Mouse (Mus musculus) C2C12 (cell line): ENCODE data around the gene Grid2. TPM values are rescaled to one million over a fixed set of nuclear protein-coding genes. Genes with fewer than 3 reads are reported as not detected.

ENCODE experiments used
- H3K27me3 ChIP-seq: one replicate; pipeline ENCODE4 v1.6.1; 2011; ENCODE audit not compliant: control insufficient read depth, insufficient read depth, insufficient read length
- H3K36me3 ChIP-seq: one replicate; pipeline ENCODE4 v1.6.1; 2011; ENCODE audit not compliant: control insufficient read depth, insufficient read depth
- H3K4me3 ChIP-seq: one replicate; pipeline ENCODE4 v1.5.1; 2011; ENCODE audit warnings: mild to moderate bottlenecking, control low read depth; ENCODE audit not compliant: poor library complexity, insufficient read depth, severe bottlenecking
- H3K79me2 ChIP-seq: one replicate; pipeline ENCODE4 v1.6.1; 2011; ENCODE audit not compliant: control insufficient read depth, insufficient read depth
- H3K79me3 ChIP-seq: one replicate; pipeline ENCODE4 v1.6.1; 2011; ENCODE audit warnings: low read depth, control low read depth
- H3ac ChIP-seq: one replicate; pipeline ENCODE3; 2011; ENCODE audit warnings: low read depth; ENCODE audit not compliant: control insufficient read depth, insufficient read length
- CEBPB ChIP-seq: IDR thresholded peaks from one replicate; pipeline ENCODE4 v1.6.1; 2011; ENCODE audit warnings: low read depth, mild to moderate bottlenecking, control low read depth, moderate library complexity
- CTCF ChIP-seq: IDR thresholded peaks from one replicate; pipeline ENCODE4 v1.5.1; 2011; ENCODE audit not compliant: control insufficient read depth, insufficient read depth, insufficient read length
- FOSL1 ChIP-seq: IDR thresholded peaks from one replicate; pipeline ENCODE4 v1.8.0; 2011; ENCODE audit warnings: mild to moderate bottlenecking, low read length; ENCODE audit not compliant: poor library complexity, insufficient read depth, severe bottlenecking
- MAX ChIP-seq: IDR thresholded peaks from one replicate; pipeline ENCODE4 v1.6.1; 2011; ENCODE audit warnings: mild to moderate bottlenecking, control low read depth
- MYOD1 ChIP-seq: IDR thresholded peaks from one replicate; pipeline ENCODE4 v1.6.1; 2011; ENCODE audit warnings: low read depth; ENCODE audit not compliant: control insufficient read depth, insufficient read length
- MYOG ChIP-seq: IDR thresholded peaks from one replicate; pipeline ENCODE4 v1.6.1; 2011; ENCODE audit not compliant: control insufficient read depth, insufficient read length; ENCODE audit errors: extremely low read depth
- USF1 ChIP-seq: IDR thresholded peaks from one replicate; pipeline ENCODE4 v1.6.1; 2011; ENCODE audit warnings: low read depth, mild to moderate bottlenecking, control low read depth, moderate library complexity
- polyA plus RNA-seq: library from polyadenylated mRNA; unstranded; fragments of >200 nt; fragmentation: generic; extraction: Trizol; gene quantifications from one replicate; pipeline ENCODE4 v1.2.1, GENCODE M21; 2012; ENCODE audit warnings: missing spikeins

Gene Grid2
- polyA plus RNA-seq, 1 experiment: not detected

GRCm38 (mm10) chr6:63921951-63922350, 666.3 kb downstream of the Grid2 start:
- H3K36me3 ChIP-seq: no peaks in the 10 kb centered on the region
- H3K79me3 ChIP-seq: no peaks in the 10 kb centered on the region
- H3K79me2 ChIP-seq: no peaks in the 10 kb centered on the region
- TF ChIP-seq FOSL1 (no peak), CEBPB (no peak), USF1 (no peak), MYOD1 (no peak), MAX (no peak), CTCF (no peak), MYOG (no peak)
- no peak overlapping the region for H3K4me3 ChIP-seq
- H3ac ChIP-seq: no peak overlapping the region
- no peaks in the 10 kb centered on the region for H3K27me3 ChIP-seq

GRCm38 (mm10) chr6:63931201-63931600, 675.5 kb downstream of the Grid2 start:
- no peak for TF ChIP-seq MYOG
- TF ChIP-seq CEBPB: no peak
- TF ChIP-seq USF1: no peak
- no peak for TF ChIP-seq MYOD1
- no peak for TF ChIP-seq MAX
- TF ChIP-seq FOSL1: no peak
- no peak for TF ChIP-seq CTCF
- Histone ChIP-seq H3K27me3 (no peaks in the 10 kb centered on the region), H3K36me3 (no peaks in the 10 kb centered on the region), H3K79me3 (no peaks in the 10 kb centered on the region), H3ac (no peak overlapping the region), H3K4me3 (no peak overlapping the region), H3K79me2 (no peaks in the 10 kb centered on the region)

- Histone ChIP-seq H3K4me3 (no peak overlapping the region), H3ac (no peak overlapping the region), H3K79me2 (no peaks in the 10 kb centered on the region), H3K27me3 (no peaks in the 10 kb centered on the region), H3K79me3 (no peaks in the 10 kb centered on the region), H3K36me3 (no peaks in the 10 kb centered on the region)
- TF ChIP-seq CEBPB (no peak), USF1 (no peak), FOSL1 (no peak), CTCF (no peak), MYOG (no peak), MAX (no peak), MYOD1 (no peak)
Measured at GRCm38 (mm10) chr6:63946721-63947120, 691.0 kb downstream of the Grid2 start.

GRCm38 (mm10) chr6:63963789-63964188, 708.1 kb downstream of the Grid2 start:
- Histone ChIP-seq H3ac (no peak overlapping the region), H3K27me3 (no peaks in the 10 kb centered on the region), H3K4me3 (no peak overlapping the region), H3K36me3 (no peaks in the 10 kb centered on the region), H3K79me2 (no peaks in the 10 kb centered on the region), H3K79me3 (no peaks in the 10 kb centered on the region)
- no peak for TF ChIP-seq CTCF
- no peak for TF ChIP-seq MYOG
- TF ChIP-seq FOSL1: no peak
- no peak for TF ChIP-seq CEBPB
- TF ChIP-seq USF1: no peak
- no peak for TF ChIP-seq MAX
- TF ChIP-seq MYOD1: no peak

GRCm38 (mm10) chr6:63964269-63964668, 708.6 kb downstream of the Grid2 start:
- H3K36me3 ChIP-seq: no peaks in the 10 kb centered on the region
- no peaks in the 10 kb centered on the region for H3K79me3 ChIP-seq
- no peaks in the 10 kb centered on the region for H3K27me3 ChIP-seq
- no peaks in the 10 kb centered on the region for H3K79me2 ChIP-seq
- TF ChIP-seq FOSL1 (no peak), USF1 (no peak), MYOD1 (no peak), MYOG (no peak), CEBPB (no peak), MAX (no peak)
- H3ac ChIP-seq: no peak overlapping the region
- H3K4me3 ChIP-seq: no peak overlapping the region

- H3K79me2 ChIP-seq: no peaks in the 10 kb centered on the region
- TF ChIP-seq USF1 (no peak), CTCF (no peak), FOSL1 (no peak)
- no peak overlapping the region for H3ac ChIP-seq
- no peaks in the 10 kb centered on the region for H3K36me3 ChIP-seq
- H3K4me3 ChIP-seq: no peak overlapping the region
- H3K27me3 ChIP-seq: no peaks in the 10 kb centered on the region
- H3K79me3 ChIP-seq: no peaks in the 10 kb centered on the region
Measured at GRCm38 (mm10) chr6:63964735-63965134, 709.1 kb downstream of the Grid2 start.

GRCm38 (mm10) chr6:64046084-64046483, 790.4 kb downstream of the Grid2 start:
- no peaks in the 10 kb centered on the region for H3K79me3 ChIP-seq
- no peak overlapping the region for H3K4me3 ChIP-seq
- no peaks in the 10 kb centered on the region for H3K36me3 ChIP-seq
- no peaks in the 10 kb centered on the region for H3K79me2 ChIP-seq
- no peaks in the 10 kb centered on the region for H3K27me3 ChIP-seq
- TF ChIP-seq USF1: no peak
- no peak for TF ChIP-seq MYOG
- TF ChIP-seq MAX: no peak
- TF ChIP-seq MYOD1: no peak
- TF ChIP-seq CTCF: no peak
- TF ChIP-seq CEBPB: no peak
- no peak for TF ChIP-seq FOSL1
- no peak overlapping the region for H3ac ChIP-seq
